Mouse (Mus musculus): ENCODE results near the gene Zbp1.

Zbp1 gene

DNA sequence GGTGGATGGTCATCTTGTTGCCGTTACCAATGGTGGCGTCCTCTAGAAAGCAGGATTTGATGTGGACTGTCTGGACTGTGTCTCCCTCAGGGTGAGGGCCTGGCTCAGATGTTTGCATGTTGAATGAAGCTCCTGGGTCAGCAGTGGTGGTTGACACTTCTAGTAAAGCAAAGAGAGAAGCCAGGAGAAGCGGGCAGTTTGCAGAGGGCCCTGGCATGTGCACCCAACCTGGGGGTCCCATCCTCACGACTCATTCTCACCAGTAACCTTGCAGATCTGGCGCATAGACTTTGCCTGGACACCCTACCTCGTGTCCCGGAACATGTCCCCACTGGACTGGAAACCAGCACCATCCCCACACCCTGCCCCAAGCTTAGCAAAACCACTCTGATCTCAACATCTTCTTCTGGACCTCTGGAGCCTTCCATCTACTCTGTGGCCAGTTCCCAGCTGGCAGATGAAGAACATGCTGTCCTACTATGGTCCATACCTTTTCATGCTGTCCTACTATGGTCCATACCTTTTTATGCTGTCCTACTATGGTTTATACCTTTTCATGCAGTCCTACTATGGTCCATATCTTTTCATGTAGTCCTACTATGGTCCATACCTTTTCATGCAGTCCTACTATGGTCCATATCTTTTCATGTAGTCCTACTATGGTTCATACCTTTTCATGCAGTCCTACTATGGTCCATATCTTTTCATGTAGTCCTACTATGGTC is 9.5 kb downstream of the Zbp1 start:
- DNase-seq: no peak

DNA sequence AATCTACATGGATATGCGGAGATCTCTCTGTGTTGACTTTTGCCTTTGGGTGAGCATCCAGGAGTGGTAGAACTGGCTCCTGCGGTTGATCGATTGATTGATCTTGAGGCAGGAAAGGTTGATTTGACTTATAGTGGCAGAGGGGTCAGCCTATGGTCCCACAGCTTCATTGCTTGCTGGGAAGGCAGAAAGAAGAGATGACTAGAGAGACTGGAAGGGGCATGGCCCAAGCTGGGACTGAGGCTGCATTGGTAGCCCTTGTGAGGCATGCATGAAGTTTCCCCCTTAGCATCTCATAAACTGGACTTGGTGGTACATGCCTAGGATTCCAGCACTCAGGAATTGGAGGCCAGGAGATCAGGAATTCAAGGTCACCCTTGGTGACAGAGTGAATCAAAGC is 11.7 kb downstream of the Zbp1 start:
- no peak for DNase-seq

DNA sequence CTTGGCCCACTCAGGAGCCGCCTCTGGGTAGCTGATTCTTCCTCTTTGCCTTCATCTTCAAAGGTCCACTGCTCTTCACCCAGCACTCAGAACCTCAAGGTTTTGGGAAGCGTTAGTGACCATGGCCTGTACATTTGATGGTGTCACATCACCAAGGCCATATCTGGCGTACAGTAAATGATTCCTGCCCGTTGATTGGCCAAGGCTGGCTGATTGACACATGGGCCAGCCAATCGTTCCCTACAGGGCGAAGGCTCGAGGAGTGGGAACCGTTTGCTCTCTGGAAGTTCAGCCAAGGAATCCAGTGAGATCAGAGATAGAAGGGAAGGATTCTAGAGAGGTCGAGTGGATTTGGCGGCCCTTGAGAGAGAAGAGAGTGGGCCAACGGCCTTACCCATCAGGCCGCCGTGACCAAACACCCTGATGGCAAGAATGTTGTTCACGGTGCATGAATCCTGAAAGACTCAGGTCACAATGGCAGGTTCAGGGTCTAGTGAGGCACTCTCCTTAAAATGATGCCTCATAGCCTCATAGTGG is 13.1 kb downstream of the Zbp1 start:
- no peak for DNase-seq

DNA sequence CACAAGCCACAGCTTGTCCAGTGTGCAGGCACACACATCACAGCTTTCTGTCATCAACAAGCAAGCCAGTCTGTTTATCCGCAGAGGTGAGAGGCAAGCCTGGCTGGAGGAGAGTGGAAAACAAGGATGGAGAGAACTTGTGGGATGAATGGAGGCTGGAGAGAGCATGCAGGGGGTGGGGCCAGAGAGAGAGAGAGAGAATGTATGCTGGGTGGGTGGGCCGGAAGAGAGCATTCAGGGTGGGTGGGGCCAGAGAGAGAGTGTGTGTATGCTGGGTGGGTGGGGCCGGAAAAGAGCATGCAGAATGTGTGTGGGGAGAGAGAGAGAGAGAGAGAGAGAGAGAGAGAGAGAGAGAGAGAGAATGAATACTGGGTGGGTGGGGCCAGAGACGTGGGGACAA is 14.1 kb downstream of the Zbp1 start:
- no peak for DNase-seq

DNA sequence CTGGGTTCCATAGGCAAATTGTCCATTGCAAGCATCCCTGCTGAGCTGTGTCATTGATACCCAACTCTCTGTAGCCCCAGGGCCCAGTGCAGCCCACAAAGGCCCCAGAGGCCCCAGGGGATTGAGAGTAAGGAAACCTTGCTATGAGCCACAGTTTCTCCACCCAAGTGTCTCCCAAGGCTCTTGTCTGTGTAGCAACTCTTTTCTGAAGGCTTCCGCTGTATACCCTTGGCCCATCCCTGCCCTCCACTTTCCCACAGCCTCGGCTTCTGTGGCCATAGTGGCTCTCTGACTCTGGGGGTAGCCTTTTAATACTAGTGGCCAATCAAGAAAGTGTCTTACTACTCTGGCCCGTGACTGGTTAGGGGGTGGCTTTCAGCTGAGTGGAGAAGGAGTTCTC is 15.0 kb downstream of the Zbp1 start:
- no peak for DNase-seq

DNA sequence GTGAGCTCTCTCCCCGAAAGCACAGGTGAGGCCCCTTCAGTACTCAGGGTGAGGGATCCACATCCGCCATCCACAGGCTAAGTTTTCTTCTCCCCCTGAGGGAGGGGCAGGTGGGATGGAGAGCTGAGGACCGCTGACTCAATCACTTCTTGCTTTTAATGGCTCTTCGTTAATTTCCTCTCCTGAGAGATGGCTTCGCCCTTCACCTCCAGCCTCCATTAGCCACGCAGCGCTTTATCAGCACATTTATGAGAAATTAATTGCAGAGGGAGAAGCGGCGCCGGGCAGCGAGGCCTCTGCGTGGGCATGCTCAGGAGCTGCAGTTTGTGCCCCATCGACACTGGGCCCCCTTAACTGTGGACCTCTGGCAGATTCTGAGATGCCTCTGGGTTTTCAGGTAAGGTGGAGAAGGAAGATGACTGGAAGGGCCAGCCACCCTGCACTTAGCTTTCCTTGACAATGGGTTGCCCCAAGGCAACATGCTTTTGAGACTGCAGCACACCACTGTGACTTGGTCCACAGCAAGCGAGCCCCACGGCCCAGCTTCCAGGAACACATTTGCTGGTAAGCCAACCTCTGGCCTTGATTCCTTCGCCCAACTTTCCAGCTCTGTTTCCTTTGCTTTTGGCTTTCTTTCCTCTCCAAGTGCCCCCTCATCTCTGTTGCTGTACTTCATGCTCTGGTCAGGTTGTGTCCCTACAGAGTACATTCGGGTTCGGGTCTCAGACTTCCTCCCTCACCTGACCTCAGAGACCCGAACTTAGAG is 15.6 kb downstream of the Zbp1 start:
- no peak for DNase-seq

DNA sequence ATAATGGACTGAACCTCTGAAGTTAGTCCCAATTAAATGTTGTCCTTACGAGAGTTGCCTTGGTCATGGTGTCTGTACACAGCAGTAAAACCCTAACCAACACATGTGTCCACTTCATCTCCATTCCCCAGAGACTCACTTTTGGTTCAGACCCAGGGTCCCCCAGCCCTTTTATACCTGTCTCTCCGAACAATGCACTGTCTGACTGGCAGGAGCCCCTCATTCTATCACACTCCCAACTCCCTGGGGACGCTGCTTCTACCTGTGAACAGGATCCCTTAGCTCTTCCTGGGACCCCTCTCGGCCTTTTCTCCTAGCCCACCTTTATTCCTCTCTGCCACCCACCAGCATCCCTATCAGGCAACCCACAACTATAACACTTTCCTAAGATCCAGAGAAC is 23.9 kb downstream of the Zbp1 start:
- DNase-seq: no peak

DNA sequence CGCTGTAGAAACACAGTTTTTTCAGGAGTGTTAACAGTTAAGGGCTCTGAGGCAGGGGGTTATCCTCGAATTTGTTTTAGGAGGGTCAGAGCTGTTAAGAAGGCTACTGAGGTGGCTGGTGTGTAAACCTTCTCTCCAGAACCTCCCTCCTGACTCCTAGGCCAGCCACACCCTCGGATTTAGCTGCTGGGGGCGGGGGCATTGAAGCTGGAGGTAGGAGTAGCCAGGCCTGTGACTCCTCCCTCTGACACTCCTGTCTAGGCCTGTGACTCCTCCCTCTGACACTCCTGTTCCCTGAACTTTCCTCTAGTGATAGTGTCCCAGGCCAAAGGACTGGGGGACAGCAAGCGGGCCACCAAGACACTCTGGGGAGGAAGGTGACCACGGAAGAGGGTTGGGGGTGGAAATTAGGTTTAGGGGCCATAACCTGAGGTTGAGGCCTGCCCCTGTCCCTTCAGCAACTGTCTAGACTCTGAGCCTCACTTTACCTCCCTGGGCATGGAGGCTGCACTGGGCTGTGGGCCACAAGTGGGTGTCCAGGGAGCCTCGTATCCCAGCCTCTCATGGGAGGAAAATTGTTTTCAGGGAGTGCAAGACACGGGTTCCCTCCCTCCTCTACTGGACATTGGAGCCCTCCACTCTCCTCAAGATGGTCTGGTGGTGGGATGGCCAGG is 31.4 kb downstream of the Zbp1 start:
- DNase-seq: no peak

DNA sequence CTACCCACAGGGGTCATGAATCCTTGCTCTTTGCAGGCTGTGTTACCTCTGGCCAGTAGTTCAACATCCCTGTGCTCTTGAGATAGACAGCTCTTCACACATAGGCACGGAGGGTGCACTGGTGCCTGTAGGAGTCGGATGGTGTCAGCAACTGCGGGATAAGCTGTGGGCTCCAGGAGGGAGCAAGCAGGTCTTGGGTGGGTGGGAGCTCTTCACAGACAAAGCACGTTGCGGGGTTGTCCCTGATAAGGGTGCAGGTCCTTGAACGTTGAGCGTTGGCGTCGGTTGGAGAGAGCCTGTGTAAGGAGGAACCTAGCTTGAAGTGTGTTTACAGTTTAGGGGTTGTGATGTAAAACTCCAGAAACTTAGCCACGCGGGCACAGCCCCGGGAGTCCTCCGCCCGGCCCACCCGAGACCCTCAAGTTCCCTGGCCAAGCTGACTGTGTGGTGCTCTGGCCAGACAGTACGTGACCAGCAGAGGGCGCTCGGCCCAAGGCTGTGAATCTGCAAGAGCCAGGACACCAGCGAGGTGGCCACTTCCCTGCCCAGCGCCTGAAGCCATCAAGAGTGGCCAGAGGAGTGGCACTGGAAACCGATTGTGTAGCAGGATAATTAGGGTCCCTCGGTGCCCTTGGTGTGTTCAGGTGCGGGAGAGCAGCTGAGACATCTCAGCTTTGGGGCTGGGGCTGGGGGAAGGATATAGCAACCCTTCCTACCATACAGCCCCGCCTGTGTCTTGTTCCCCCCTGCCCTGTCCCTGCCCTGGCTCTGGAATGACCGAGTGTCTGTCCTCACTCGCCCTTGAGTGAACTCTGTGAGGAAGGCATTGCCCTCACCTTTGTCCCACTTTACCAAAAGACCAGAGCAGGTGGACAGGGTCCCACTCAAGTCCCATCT is 32.4 kb downstream of the Zbp1 start:
- peak; percentile 95 to 98 for DNase-seq

DNA sequence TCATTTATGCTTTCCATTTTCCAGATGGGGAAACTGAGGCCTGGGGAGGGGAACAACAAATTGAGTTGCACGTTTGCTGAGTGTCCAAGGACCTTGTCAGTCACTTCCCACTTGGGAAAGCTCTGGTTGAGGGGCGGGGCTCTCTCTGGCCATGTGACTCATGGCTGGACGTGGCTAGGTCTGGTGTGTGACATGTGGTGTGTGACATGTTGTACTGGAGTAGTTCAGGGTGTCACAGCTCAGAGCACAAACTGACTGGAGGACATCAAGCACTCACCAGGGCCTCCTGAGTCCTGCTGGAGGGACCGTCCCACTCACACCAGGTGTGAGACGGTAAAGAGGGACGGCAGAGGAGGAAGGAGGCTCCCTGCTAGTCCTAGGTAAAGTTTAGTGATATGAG is 33.4 kb downstream of the Zbp1 start:
- no peak for DNase-seq

DNA sequence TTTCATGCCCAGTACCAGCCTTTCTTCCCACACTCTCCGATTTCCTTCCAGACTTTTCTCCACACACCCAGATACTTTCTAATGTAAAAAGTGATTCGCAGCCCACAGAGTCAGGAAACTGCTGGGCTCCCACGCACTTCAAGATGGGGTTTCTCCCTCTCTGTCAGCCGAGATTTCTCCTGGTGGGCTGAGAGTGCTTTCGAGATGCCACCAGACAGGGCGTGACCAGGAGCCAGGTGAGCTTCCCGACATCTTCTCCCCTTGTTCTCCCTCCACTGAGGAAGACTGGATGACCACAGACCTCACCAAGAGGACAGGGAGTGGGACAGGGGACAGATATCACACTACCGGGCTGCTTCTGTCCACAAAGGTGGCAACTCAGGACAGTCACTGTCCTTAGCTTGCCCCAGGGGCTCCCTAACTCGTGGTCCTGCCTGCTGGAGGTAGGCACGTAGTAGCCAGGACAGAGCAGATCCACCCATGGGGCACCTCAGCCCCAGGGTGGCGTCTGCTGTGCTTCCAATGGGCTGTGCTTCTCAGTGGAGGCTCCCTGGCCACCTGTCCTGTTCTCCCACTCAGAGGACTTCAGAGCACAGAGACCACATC is 34.1 kb downstream of the Zbp1 start:
- DNase-seq: no peak

DNA sequence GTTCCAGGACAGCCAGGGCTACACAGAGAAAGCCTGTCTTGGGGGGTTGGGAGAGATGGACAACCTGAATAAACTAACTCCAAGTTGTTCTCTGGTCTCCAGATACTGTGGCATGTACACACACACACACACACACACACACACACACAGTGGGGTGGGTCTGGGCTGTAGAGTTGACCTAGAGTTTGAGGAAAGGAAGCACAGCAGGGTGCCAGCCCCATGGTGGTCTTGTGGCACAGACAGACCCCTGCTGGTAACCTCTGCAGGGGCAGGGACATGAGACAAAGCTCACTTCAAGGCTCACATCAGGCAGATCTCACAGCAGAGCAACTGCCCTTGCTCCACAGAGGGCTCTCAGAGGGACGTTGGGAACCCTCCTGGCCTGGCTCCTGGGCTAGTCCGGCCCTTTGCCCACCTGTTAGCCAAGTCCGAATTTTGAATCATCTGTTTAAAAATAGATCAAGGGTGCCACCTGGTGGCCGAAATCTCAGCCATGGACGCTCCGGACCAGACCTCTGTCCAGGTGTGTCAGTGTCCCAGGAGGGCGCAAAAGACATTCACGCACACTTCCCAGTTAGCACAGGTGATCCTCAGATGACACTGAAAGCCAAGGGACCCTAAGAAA is 34.8 kb downstream of the Zbp1 start:
- DNase-seq: peak; percentile 88 to 92

DNA sequence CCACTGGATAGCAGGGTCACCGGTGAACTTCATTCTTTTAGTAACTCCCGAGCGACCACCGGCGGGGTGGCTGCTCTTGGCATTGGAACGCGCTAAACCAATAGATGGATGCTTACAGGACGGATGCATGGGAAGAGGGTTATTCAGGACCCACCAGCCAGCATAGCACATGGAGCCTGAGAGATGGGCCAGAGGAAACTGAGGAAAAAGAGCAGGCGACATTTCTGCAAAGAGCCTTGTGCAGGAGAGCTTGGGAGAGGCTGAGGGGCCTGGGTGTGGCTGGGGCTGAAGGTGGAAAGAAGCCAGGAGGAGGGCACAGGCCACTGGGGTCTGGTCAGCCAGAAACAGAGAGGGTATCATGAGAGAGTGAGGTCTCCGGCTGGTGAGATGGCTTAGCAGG is 35.4 kb downstream of the Zbp1 start:
- DNase-seq: no peak

DNA sequence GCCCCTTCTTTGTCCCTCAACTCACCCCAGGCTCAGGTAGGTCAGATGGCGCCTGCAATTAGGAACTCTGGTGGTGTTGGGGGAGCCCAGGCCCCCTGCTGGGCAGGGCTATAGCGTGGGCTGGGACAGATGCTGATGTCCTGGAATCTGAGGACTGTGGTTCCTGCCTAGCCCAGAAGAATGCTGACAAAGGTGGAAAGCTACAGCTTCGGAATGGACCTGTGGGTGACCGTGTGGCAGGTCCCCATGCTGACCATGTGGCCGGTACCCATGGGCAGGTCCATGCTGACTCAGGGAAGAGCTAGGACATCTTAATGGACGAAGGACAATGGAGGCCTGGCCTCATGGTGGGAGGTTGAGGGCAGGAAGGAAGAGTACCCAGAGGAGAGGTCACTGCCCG is 35.9 kb downstream of the Zbp1 start:
- no peak for DNase-seq

DNA sequence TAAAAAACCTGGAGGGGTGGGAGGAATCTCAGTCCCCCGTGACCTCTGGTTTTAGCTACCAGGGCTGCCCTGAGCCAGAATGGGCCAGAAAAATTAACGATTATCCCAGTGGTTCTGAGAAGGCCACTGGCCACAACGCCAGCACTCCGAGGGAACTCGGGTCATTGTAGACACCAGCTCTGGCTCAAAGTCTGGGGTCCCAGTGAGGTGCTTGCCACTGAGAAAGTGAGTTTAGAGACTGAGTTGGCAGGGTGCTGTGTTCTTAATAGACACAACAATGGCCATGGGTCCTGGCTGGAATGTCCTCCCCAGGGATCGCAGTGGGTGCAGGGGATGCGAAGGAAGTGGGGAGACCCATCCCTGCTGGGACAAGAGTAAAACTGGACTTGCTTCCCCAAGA is 36.8 kb downstream of the Zbp1 start:
- no peak for DNase-seq

DNA sequence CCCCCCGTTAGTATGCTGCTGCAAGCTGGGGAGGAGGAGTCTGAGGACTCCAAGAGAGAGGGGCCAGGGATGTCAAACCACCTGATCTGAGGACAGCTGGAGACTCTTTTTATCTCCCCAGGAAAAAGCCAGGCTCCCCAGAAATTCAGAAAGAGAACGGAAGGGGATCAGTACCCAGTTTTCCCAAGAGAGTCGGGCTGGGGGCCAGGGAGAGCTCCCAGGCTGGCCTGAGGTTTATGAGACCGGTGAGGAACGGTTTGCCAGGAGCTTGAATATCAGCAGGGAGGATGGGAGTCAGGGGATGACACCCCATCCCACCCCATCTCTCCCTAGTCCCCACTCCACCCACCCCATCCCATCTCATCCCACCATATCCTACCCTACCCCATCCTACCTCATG is 37.2 kb downstream of the Zbp1 start:
- no peak for DNase-seq

DNA sequence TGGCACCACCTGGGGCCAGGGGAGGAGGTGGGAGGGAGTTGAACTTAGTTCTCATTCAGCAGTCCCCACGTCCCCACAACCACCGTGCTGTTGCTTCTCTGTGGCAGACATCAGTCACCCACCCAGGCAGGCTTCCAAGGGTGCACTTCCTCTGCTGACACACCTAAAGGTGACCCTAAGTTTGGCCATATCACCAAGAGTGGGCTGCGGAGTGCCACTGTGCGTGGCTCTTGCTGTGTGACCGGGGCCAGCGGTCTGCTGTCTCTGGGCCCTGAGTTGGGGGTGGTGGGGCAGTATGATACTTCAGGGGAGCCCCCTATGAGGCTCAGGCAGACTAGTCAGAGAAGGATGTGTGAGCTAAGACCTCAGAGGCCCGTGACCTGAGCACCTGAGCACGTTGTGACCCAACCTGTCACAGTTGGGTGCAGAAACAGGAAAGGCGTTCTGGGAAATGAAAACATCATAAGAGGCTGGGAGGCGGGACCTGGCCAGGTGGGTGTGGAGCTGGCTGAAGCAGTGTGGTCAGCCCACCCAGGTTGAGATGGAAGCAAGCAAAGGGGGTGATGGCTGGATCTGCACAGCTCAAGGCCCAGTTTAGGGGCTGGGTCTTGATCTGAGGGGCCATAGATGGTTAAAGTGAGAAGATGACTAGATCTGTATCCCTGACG is 37.9 kb downstream of the Zbp1 start:
- no peak for DNase-seq

DNA sequence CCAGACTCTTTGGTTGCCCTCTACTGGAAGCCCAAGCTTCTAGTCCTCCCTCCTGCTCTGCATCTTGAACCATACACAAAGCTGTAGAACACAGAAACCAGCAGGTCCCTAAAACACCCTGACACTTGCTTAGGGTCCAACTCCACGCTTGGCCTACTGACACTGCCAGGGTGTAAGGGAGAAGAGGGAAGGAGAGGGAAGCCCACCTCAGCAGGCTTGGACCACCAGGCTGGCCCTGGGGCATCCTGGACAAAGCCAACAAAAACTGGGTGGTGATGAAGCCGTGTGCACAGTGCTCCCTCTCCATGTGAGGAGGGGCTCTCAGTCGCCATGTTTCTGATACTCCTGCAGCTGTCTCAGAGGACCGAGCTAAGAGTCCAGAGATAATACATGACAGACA is 38.7 kb downstream of the Zbp1 start:
- DNase-seq: no peak

DNA sequence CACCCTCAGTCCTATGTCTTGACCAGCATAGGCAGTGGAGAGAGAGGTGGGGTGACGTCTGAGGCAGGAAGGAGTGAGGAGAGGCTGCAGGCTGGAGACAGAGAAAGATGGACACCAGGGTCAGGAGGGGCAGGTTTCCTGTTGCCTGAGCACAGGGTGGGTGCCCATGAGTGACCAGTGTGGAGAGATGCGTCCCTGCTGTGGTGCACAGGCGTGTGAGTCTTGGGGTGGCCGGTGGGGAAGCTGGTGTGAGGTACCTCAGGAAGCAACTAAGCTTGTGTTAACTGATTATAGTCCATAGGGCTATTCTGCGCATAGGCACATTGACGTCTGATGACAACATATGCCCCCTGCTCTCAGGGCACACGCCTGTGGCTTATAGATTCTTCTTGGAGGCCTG is 39.7 kb downstream of the Zbp1 start:
- DNase-seq: no peak

DNA sequence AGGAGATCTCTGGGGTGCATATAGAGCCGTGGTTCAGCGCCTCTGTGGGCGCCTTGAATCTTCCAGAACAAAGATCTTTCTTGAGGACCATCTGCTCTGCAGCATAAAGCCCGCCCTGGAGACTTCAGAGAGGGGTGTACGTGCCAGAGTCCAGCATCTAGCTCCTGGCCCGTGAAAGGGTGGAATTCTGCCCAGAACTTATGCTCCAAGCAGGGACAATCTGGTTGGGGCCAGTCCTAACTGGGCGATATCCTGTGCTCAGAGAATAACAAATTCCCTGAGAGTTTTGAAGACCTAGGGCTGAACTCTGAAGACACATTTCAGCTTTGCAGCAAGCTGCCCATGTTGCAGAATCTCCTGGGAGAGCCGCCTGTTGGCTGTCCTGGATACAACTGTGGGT is 40.8 kb downstream of the Zbp1 start:
- peak; percentile 74 to 81 for DNase-seq

DNA sequence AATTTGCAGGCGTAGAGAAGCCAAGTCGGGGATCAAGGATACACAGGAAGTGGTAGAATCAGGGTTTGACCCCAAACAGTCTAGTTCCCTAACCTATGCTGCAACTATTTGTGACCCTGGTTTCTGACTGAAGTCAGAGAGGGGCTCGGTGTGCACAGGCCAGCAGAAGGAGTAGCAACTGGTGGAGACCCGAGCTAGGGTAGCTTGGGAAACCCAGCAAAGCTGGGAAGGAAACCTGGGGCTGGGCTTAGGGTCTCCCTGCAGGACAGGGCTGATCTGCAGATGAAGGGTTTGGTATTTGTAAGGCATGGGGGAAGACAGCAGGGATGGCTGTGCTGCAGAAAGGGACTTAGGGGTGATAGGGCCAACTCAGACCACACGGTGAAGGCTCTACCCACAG is 41.2 kb downstream of the Zbp1 start:
- no peak for DNase-seq
